21 mouse cellular contexts compared by ENCODE assay signal in the genomic region with DNA sequence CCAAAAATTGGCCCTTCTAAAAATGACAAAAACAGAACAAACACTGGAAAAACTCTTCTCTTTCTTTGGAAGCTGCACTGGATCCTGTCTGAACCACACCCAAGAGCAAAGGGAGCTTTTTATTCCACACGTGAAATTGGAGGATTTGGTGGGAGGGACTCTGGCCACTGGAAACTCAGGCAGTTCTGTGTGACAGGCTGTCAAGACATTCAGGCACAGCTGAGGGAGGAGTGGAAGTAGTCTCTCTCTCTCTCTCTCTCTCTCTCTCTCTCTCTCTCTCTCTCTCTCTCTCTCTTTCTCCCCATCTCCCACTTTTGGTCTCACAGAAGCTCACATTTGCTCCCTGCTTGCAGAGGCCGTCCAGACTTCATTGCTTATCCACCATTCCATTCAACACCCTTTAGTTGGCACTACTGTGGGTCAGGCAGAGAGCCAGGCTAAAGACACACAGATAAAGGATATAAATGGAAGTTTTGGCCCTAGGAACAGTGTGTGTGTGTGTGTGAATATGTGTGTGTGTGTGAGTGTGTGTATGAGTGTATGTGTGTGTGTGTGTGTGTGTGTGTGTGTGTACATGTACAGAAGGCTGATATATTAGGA. TPM values are rescaled to one million over a fixed set of nuclear protein-coding genes. Genes with fewer than 3 reads are reported as not detected.
DNase-seq lines count a peak whose midpoint lies in the region; ATAC-seq and TF ChIP-seq lines count a peak whose summit lies in the region.
"Had no signal": no experiment of that assay in that cellular context is flagged by ENCODE, and none has a peak within 500 bp of the region (broad histone marks: within the 10 kb centered on the region; RNA-seq: fewer than 3 reads in every experiment).

No protein-coding gene starts in this region.

- TF ChIP-seq POLR2A in heart, adult 2 months (IDR thresholded peaks at IDR 0.05; ENCODE audit: insufficient read depth, low read depth, low read length): no peak

- peaks cover 11% of the 10 kb centered on the region; the same call in 1 of the 2 replicates for H3K4me1 ChIP-seq in lung, embryonic 15.5 days
- peaks cover 9% of the 10 kb centered on the region; the same call in 1 of the 2 replicates for H3K4me1 ChIP-seq in heart, adult 2 months (ENCODE audit: control insufficient read depth, insufficient read depth, low read length)
- peaks cover 30 to 75% of the 10 kb centered on the region in 2 experiments for H3K4me1 ChIP-seq in heart, embryonic 14.5 days (ENCODE audit: control insufficient read depth in 2 of 2, insufficient read depth in 2 of 2, low read length in 2 of 2)
- no peaks in the 10 kb centered on the region for H3K4me1 ChIP-seq in liver, postnatal 0 days (ENCODE audit: insufficient read depth)
- H3K4me1 ChIP-seq: midbrain, embryonic 15.5 days had no signal

- no peak for TF ChIP-seq CTCF in heart, adult 2 months (IDR thresholded peaks at IDR 0.05)
- TF ChIP-seq CTCF in liver, postnatal 0 days (IDR thresholded peaks at IDR 0.05; ENCODE audit: low read depth): no peak

- WGBS in lung, embryonic 15.5 days: 8% methylated on average over 2 of the region's 2 CpGs
- 0% methylated on average over 2 of the region's 2 CpGs for WGBS in heart, adult 2 months
- 4% methylated on average over 2 of the region's 2 CpGs for WGBS in heart, embryonic 14.5 days
- WGBS in liver, postnatal 0 days (ENCODE audit: insufficient replicate concordance): 41% methylated on average over 2 of the region's 2 CpGs

- no peak overlapping the region for H3K27ac ChIP-seq in lung, embryonic 15.5 days
- peak overlapping the region; percentile 57 for H3K27ac ChIP-seq in heart, adult 2 months
- peak overlapping the region; percentile 68 to 84 for H3K27ac ChIP-seq in heart, embryonic 14.5 days (replicated peaks in 1 of 2; ENCODE audit: control insufficient read depth in 1 of 2, insufficient read depth in 1 of 2, low read depth in 2 of 2, low read length in 2 of 2)
- no peak overlapping the region for H3K27ac ChIP-seq in liver, postnatal 0 days (ENCODE audit: low read depth)
- H3K27ac ChIP-seq: gastrocnemius, adult 2 months; left cerebral cortex, adult 2 months; limb, embryonic 15.5 days; midbrain, embryonic 15.5 days had no signal

- no peak for DNase-seq in lung, postnatal 4 days
- peak; percentile 52 to 75 for DNase-seq in heart, adult 2 months
- DNase-seq in lung, postnatal 36 days: peak; percentile 13
- no peak for DNase-seq in liver, postnatal 0 days
- no peak for DNase-seq in spleen, postnatal 10 days (ENCODE audit: low spot score in 2 of 2)
- DNase-seq: adrenal gland, adult 8-10 months; cerebellum, adult 9-10 months; embryo, embryonic 11 days; gastrocnemius, adult 2 months; kidney, adult 9 months; right cerebral cortex, postnatal 14 days had no signal

- intact Hi-C loops in heart, adult 2 months (cut with DNase I): loop anchor here (2.0 kb wide), 1 partner anchor 131 kb away; no protein-coding TSS in a partner anchor

- H3K79me2 ChIP-seq in heart, adult 2 months (replicated peaks; ENCODE audit: control insufficient read depth, insufficient read depth, low read length): no peaks in the 10 kb centered on the region

- no peak overlapping the region for H3K4me3 ChIP-seq in lung, embryonic 15.5 days
- no peak overlapping the region for H3K4me3 ChIP-seq in heart, adult 2 months
- no peak overlapping the region for H3K4me3 ChIP-seq in heart, embryonic 14.5 days (ENCODE audit: control insufficient read depth in 1 of 2, insufficient read depth in 1 of 2, low read depth in 1 of 2, low read length in 2 of 2)
- no peak overlapping the region for H3K4me3 ChIP-seq in liver, postnatal 0 days (ENCODE audit: low read depth, low read length)
- H3K4me3 ChIP-seq: gastrocnemius, adult 2 months; left cerebral cortex, adult 2 months; limb, embryonic 15.5 days; midbrain, embryonic 15.5 days had no signal

- no peak overlapping the region for H3K9ac ChIP-seq in lung, embryonic 15.5 days
- no peak overlapping the region for H3K9ac ChIP-seq in heart, adult 2 months (ENCODE audit: low read depth, low read length)
- peak overlapping the region; percentile 51; the same call in 1 of the 2 replicates for H3K9ac ChIP-seq in heart, embryonic 14.5 days (ENCODE audit: low read length)
- no peak overlapping the region for H3K9ac ChIP-seq in liver, postnatal 0 days (replicated peaks)
- H3K9ac ChIP-seq: limb, embryonic 15.5 days; midbrain, embryonic 15.5 days had no signal

- TF ChIP-seq EP300 in heart, adult 2 months (IDR thresholded peaks at IDR 0.05; ENCODE audit: insufficient read depth, low read depth, low read length): no peak
- no peak for TF ChIP-seq EP300 in liver, postnatal 0 days (IDR thresholded peaks at IDR 0.05; ENCODE audit: low read depth)

- H3K9me3 ChIP-seq in lung, embryonic 15.5 days: no peaks in the 10 kb centered on the region
- H3K9me3 ChIP-seq in heart, embryonic 14.5 days (ENCODE audit: control insufficient read depth, low read length): no peaks in the 10 kb centered on the region
- H3K9me3 ChIP-seq in liver, postnatal 0 days (ENCODE audit: low read length): no peaks in the 10 kb centered on the region
- H3K9me3 ChIP-seq: limb, embryonic 15.5 days; midbrain, embryonic 15.5 days had no signal

- no peak overlapping the region for H3K4me2 ChIP-seq in lung, embryonic 15.5 days
- H3K4me2 ChIP-seq in heart, embryonic 14.5 days (ENCODE audit: low read length): no peak overlapping the region
- H3K4me2 ChIP-seq in liver, postnatal 0 days (ENCODE audit: low read depth, low read length): no peak overlapping the region
- H3K4me2 ChIP-seq: limb, embryonic 15.5 days; midbrain, embryonic 15.5 days had no signal

- no peaks in the 10 kb centered on the region for H3K27me3 ChIP-seq in lung, embryonic 15.5 days
- no peaks in the 10 kb centered on the region for H3K27me3 ChIP-seq in heart, adult 2 months (ENCODE audit: control insufficient read depth, insufficient read depth, low read length)
- no peaks in the 10 kb centered on the region for H3K27me3 ChIP-seq in heart, embryonic 14.5 days (ENCODE audit: control insufficient read depth, insufficient read depth, low read length)
- H3K27me3 ChIP-seq in liver, postnatal 0 days (ENCODE audit: insufficient read depth, low read length): no peaks in the 10 kb centered on the region
- H3K27me3 ChIP-seq: limb, embryonic 15.5 days; midbrain, embryonic 15.5 days had no signal

- H3K36me3 ChIP-seq in lung, embryonic 15.5 days: no peaks in the 10 kb centered on the region
- peaks cover 13% of the 10 kb centered on the region for H3K36me3 ChIP-seq in heart, adult 2 months (ENCODE audit: control insufficient read depth, insufficient read depth, low read length)
- H3K36me3 ChIP-seq in heart, embryonic 14.5 days (ENCODE audit: control insufficient read depth, insufficient read depth, low read length): no peaks in the 10 kb centered on the region
- no peaks in the 10 kb centered on the region for H3K36me3 ChIP-seq in liver, postnatal 0 days (replicated peaks; ENCODE audit: insufficient read depth, low read length)
- H3K36me3 ChIP-seq: limb, embryonic 15.5 days; midbrain, embryonic 15.5 days had no signal

- ATAC-seq in lung, embryonic 15.5 days (ENCODE audit: borderline replicate concordance, extremely low read depth, low FRiP score, low TSS enrichment): peak; percentile 33; the same call in 1 of the 2 replicates
- ATAC-seq in heart, embryonic 14.5 days (ENCODE audit: insufficient number of reproducible peaks, insufficient read depth, low FRiP score, low read depth): peak; percentile 80
- ATAC-seq in liver, postnatal 0 days: no peak
- ATAC-seq: forebrain, embryonic 16.5 days; inflammation-experienced regulatory T-cells, adult 6 months; midbrain, embryonic 15.5 days had no signal

RNA-seq across cellular contexts. Expression of gene Iyd, which starts 14.5 kb away (rescaled TPM):
- polyA plus RNA-seq in lung, embryonic 15.5 days (2015; fragmentation: Nextera tagmentation; extraction: Ambion mirVana): 1.7 and 2.2 TPM in 2 replicates
- total RNA-seq in heart, adult 2 months (2021): not detected
- polyA plus RNA-seq in heart, adult 2 months (2012; rRNA removed): 0.26 TPM in 1 of 2 replicates, not detected in the other
- polyA plus RNA-seq in heart, embryonic 14.5 days (2014; fragmentation: Nextera tagmentation; extraction: Ambion mirVana): 0.58 and 0.62 TPM in 2 replicates
- 43.4 and 46.5 TPM in 2 replicates for polyA plus RNA-seq in liver, postnatal 0 days (2015; fragmentation: Nextera tagmentation; extraction: Ambion mirVana)
- total RNA-seq: ES-E14; gastrocnemius, adult 2 months; hematopoietic stem cell, adult 5-6 weeks; left cerebral cortex, adult 2 months; megakaryocyte progenitor cell, adult 5-6 weeks had no signal
- polyA plus RNA-seq: inflammation-experienced regulatory T-cells, adult 6 months had no signal

Comparison
In these comparisons a context has a peak if more than half of its experiments do, and no peak if none do; other contexts are left out.
1. DNase-seq: peak in heart, adult 2 months (2 of 2) and lung, postnatal 36 days (single experiment); none in lung, postnatal 4 days (0 of 2), liver, postnatal 0 days (single experiment) and spleen, postnatal 10 days (0 of 2).
2. H3K27ac ChIP-seq: peak in heart, adult 2 months (single experiment) and heart, embryonic 14.5 days (2 of 2); none in lung, embryonic 15.5 days (single experiment) and liver, postnatal 0 days (single experiment).
3. RNA of gene Iyd, which starts 14.5 kb away (polyA plus RNA-seq): 43.4 to 46.5 TPM in liver, postnatal 0 days; 1.7 to 2.2 TPM in lung, embryonic 15.5 days, 0.58 to 0.62 TPM in heart, embryonic 14.5 days and 0.26 TPM in heart, adult 2 months; every median in the first group is over 10 times any median in the second.